Mouse (Mus musculus) liver, embryonic 15.5 days (tissue): ENCODE results near the gene Ncf2. TPM values are rescaled to one million over a fixed set of nuclear protein-coding genes. Genes with fewer than 3 reads are reported as not detected.

Source experiments
- ATAC-seq: fragments of 200-750 bp; cut with Nextera tagmentation; 2 replicates; pipeline ENCODE4 v1.8.0; 2017; ENCODE audit warnings: moderate number of reproducible peaks, mild to moderate bottlenecking, moderate library complexity; ENCODE audit not compliant: insufficient read depth
- H3K27ac ChIP-seq: fragments of 300-500 bp; sonication (generic); replicated peaks from 2 replicates; pipeline ENCODE4 v1.5.1; 2015; ENCODE audit warnings: mild to moderate bottlenecking, inconsistent platforms
- H3K27me3 ChIP-seq: fragments of 300-500 bp; sonication (generic); 2 replicates; pipeline ENCODE4 v1.6.1; 2015; ENCODE audit warnings: mild to moderate bottlenecking, inconsistent platforms
- H3K36me3 ChIP-seq: fragments of 300-500 bp; sonication (generic); replicated peaks from 2 replicates; pipeline ENCODE4 v1.6.1; 2015; ENCODE audit warnings: moderate library complexity, mild to moderate bottlenecking, inconsistent platforms
- H3K4me1 ChIP-seq: fragments of 300-500 bp; sonication (generic); replicated peaks from 2 replicates; pipeline ENCODE4 v1.6.1; 2015; ENCODE audit warnings: inconsistent platforms
- H3K4me2 ChIP-seq: fragments of 300-500 bp; sonication (generic); 2 replicates; pipeline ENCODE4 v1.6.1; 2015; ENCODE audit warnings: moderate library complexity, mild to moderate bottlenecking, inconsistent platforms
- H3K4me3 ChIP-seq: fragments of 300-500 bp; sonication (generic); replicated peaks from 2 replicates; pipeline ENCODE4 v1.5.1; 2015; ENCODE audit warnings: mild to moderate bottlenecking, inconsistent platforms
- H3K9ac ChIP-seq: fragments of 300-500 bp; sonication (generic); 2 replicates; pipeline ENCODE4 v1.6.1; 2015; ENCODE audit warnings: moderate library complexity, mild to moderate bottlenecking, inconsistent platforms
- H3K9me3 ChIP-seq: fragments of 300-500 bp; sonication (generic); replicated peaks from 2 replicates; pipeline ENCODE4 v1.6.1; 2016; ENCODE audit warnings: inconsistent platforms
- WGBS: fragments of 180-500 bp; shearing (Covaris S2); methylation state at CpG from one replicate; pipeline ENCODE4 v1.1.7; 2015; ENCODE audit warnings: mixed read lengths; ENCODE audit not compliant: insufficient replicate concordance; 5-methylcytosine and 5-hydroxymethylcytosine counted together
- polyA plus RNA-seq: library from polyadenylated mRNA; unstranded; fragments of >200 nt; fragmentation: Nextera tagmentation; extraction: Ambion mirVana; gene quantifications from 2 replicates; pipeline ENCODE4 v1.2.1, GENCODE M21; 2015

Gene Ncf2
- polyA plus RNA-seq, 1 experiment from 2014 or later: 11.2 TPM

GRCm38 (mm10) chr1:152838026-152838702 lies 38.2 kb downstream of the Ncf2 start:
- Histone ChIP-seq H3K9me3 (no peaks in the 10 kb centered on the region), H3K27ac (no peak overlapping the region), H3K4me1 (no peaks in the 10 kb centered on the region), H3K4me2 (no peak overlapping the region), H3K27me3 (no peaks in the 10 kb centered on the region), H3K36me3 (peaks cover 72% of the 10 kb centered on the region), H3K9ac (no peak overlapping the region), H3K4me3 (no peak overlapping the region)
- 47% methylated on average over 11 of the region's 11 CpGs for WGBS
- ATAC-seq: no peak

- H3K36me3 ChIP-seq: peaks cover 79% of the 10 kb centered on the region
- H3K4me2 ChIP-seq: no peak overlapping the region
- H3K27me3 ChIP-seq: no peaks in the 10 kb centered on the region
- 89% methylated on average over 12 of the region's 12 CpGs for WGBS
- no peak for ATAC-seq
- no peak overlapping the region for H3K27ac ChIP-seq
- no peaks in the 10 kb centered on the region for H3K9me3 ChIP-seq
- no peak overlapping the region for H3K4me3 ChIP-seq
- H3K4me1 ChIP-seq: no peaks in the 10 kb centered on the region
- H3K9ac ChIP-seq: no peak overlapping the region
These were observed 38.8 kb downstream of the Ncf2 start for GRCm38 (mm10) chr1:152838841-152839240.

GRCm38 (mm10) chr1:152840343-152840742 lies 40.3 kb downstream of the Ncf2 start:
- Histone ChIP-seq H3K27ac (no peak overlapping the region), H3K9ac (no peak overlapping the region), H3K4me1 (no peaks in the 10 kb centered on the region), H3K9me3 (no peaks in the 10 kb centered on the region), H3K4me2 (no peak overlapping the region), H3K4me3 (no peak overlapping the region), H3K27me3 (no peaks in the 10 kb centered on the region), H3K36me3 (peaks cover 83% of the 10 kb centered on the region)
- no peak for ATAC-seq
- 76% methylated on average over 3 of the region's 3 CpGs for WGBS

GRCm38 (mm10) chr1:152841057-152841456 lies 41.1 kb downstream of the Ncf2 start:
- H3K27me3 ChIP-seq: no peaks in the 10 kb centered on the region
- no peaks in the 10 kb centered on the region for H3K4me1 ChIP-seq
- no peaks in the 10 kb centered on the region for H3K9me3 ChIP-seq
- no peak overlapping the region for H3K4me2 ChIP-seq
- WGBS: 86% methylated on average over 2 of the region's 2 CpGs
- no peak overlapping the region for H3K9ac ChIP-seq
- no peak overlapping the region for H3K4me3 ChIP-seq
- H3K36me3 ChIP-seq: peaks cover 83% of the 10 kb centered on the region
- no peak overlapping the region for H3K27ac ChIP-seq
- no peak for ATAC-seq

- ATAC-seq: no peak
- no peak overlapping the region for H3K4me2 ChIP-seq
- H3K4me3 ChIP-seq: no peak overlapping the region
- no peaks in the 10 kb centered on the region for H3K4me1 ChIP-seq
- 64% methylated on average over 1 of the region's 1 CpGs for WGBS
- no peaks in the 10 kb centered on the region for H3K27me3 ChIP-seq
- no peak overlapping the region for H3K27ac ChIP-seq
- no peaks in the 10 kb centered on the region for H3K9me3 ChIP-seq
- no peak overlapping the region for H3K9ac ChIP-seq
- H3K36me3 ChIP-seq: peaks cover 81% of the 10 kb centered on the region
These were observed 44.6 kb downstream of the Ncf2 start for GRCm38 (mm10) chr1:152844634-152845033.

GRCm38 (mm10) chr1:152845211-152845730 lies 45.3 kb downstream of the Ncf2 start:
- no peak overlapping the region for H3K4me2 ChIP-seq
- H3K27ac ChIP-seq: no peak overlapping the region
- no peak overlapping the region for H3K4me3 ChIP-seq
- no peak overlapping the region for H3K9ac ChIP-seq
- 82% methylated on average over 3 of the region's 3 CpGs for WGBS
- no peaks in the 10 kb centered on the region for H3K27me3 ChIP-seq
- no peaks in the 10 kb centered on the region for H3K4me1 ChIP-seq
- ATAC-seq: no peak
- H3K36me3 ChIP-seq: peaks cover 77% of the 10 kb centered on the region
- H3K9me3 ChIP-seq: no peaks in the 10 kb centered on the region

GRCm38 (mm10) chr1:152846856-152847255 lies 46.9 kb downstream of the Ncf2 start:
- peaks cover 77% of the 10 kb centered on the region for H3K36me3 ChIP-seq
- no peaks in the 10 kb centered on the region for H3K9me3 ChIP-seq
- no peak overlapping the region for H3K4me3 ChIP-seq
- WGBS: 86% methylated on average over 2 of the region's 2 CpGs
- ATAC-seq: no peak
- H3K27me3 ChIP-seq: no peaks in the 10 kb centered on the region
- no peaks in the 10 kb centered on the region for H3K4me1 ChIP-seq
- H3K27ac ChIP-seq: no peak overlapping the region
- H3K4me2 ChIP-seq: no peak overlapping the region
- no peak overlapping the region for H3K9ac ChIP-seq

GRCm38 (mm10) chr1:152869901-152870300 lies 69.9 kb downstream of the Ncf2 start:
- H3K4me2 ChIP-seq: no peak overlapping the region
- H3K4me3 ChIP-seq: no peak overlapping the region
- peaks cover 37% of the 10 kb centered on the region for H3K36me3 ChIP-seq
- H3K9me3 ChIP-seq: no peaks in the 10 kb centered on the region
- 0 out of 2 replicates have a peak, but pooled peaks cover 4% of the 10 kb centered on the region for H3K4me1 ChIP-seq
- no peaks in the 10 kb centered on the region for H3K27me3 ChIP-seq
- no peak overlapping the region for H3K9ac ChIP-seq
- WGBS: 59% methylated on average over 6 of the region's 6 CpGs
- no peak overlapping the region for H3K27ac ChIP-seq
- ATAC-seq: no peak

GRCm38 (mm10) chr1:152871031-152871430 lies 71.0 kb downstream of the Ncf2 start:
- ATAC-seq: no peak
- 0 out of 2 replicates have a peak, but pooled peaks cover 4% of the 10 kb centered on the region for H3K4me1 ChIP-seq
- H3K9me3 ChIP-seq: no peaks in the 10 kb centered on the region
- no peak overlapping the region for H3K4me2 ChIP-seq
- 69% methylated on average over 3 of the region's 3 CpGs for WGBS
- no peak overlapping the region for H3K4me3 ChIP-seq
- H3K27me3 ChIP-seq: no peaks in the 10 kb centered on the region
- H3K9ac ChIP-seq: no peak overlapping the region
- H3K27ac ChIP-seq: no peak overlapping the region
- peaks cover 28% of the 10 kb centered on the region for H3K36me3 ChIP-seq

Other genes with a start within 250 kb of the Ncf2 start
- gene Apobec4, start 49.6 kb upstream of the Ncf2 start, polyA plus RNA-seq: not detected in 2 replicates
- 13.0 and 13.1 TPM in 2 replicates for gene Rgl1, start 33.8 kb upstream of the Ncf2 start, polyA plus RNA-seq
- gene Arpc5, start 33.7 kb upstream of the Ncf2 start, polyA plus RNA-seq: 138 and 146 TPM in 2 replicates
- 8.8 and 9.0 TPM in 2 replicates for gene Smg7, start 102.5 kb downstream of the Ncf2 start, polyA plus RNA-seq
- 0.02 and 0.05 TPM in 2 replicates for gene Nmnat2, start 154.8 kb downstream of the Ncf2 start, polyA plus RNA-seq